ENCODE assay signal across 8 mouse cellular contexts in genomic region chr10:40053257-40053895, GRCm38 (mm10). TPM values are rescaled to one million over a fixed set of nuclear protein-coding genes. Genes with fewer than 3 reads are reported as not detected.
A peak's percentile ranks its signal among the peaks of the same experiment; 100 is the strongest.
DNase-seq lines count a peak whose midpoint lies in the region; ATAC-seq and TF ChIP-seq lines count a peak whose summit lies in the region.

No protein-coding gene starts in this region.

- H3K4me2 ChIP-seq in intestine, embryonic 14.5 days (ENCODE audit: low read length): no peak overlapping the region
- no peak overlapping the region for H3K4me2 ChIP-seq in midbrain, embryonic 16.5 days (ENCODE audit: low read length)

- no peak for TF ChIP-seq EP300 in heart, adult 2 months (IDR thresholded peaks at IDR 0.05; ENCODE audit: insufficient read depth, low read depth, low read length)

- WGBS in heart, adult 2 months: 48% methylated on average over 3 of the region's 3 CpGs
- WGBS in intestine, embryonic 14.5 days: 48% methylated on average over 3 of the region's 3 CpGs
- WGBS in midbrain, embryonic 16.5 days: 62% methylated on average over 3 of the region's 3 CpGs

- no peak overlapping the region for H3K4me3 ChIP-seq in heart, adult 2 months
- H3K4me3 ChIP-seq in C2C12 (ENCODE audit: insufficient read depth, poor library complexity, severe bottlenecking): no peak overlapping the region
- no peak overlapping the region for H3K4me3 ChIP-seq in intestine, embryonic 14.5 days (ENCODE audit: low read depth, low read length)
- H3K4me3 ChIP-seq in midbrain, embryonic 16.5 days (ENCODE audit: low read depth, low read length): no peak overlapping the region

- H3K9ac ChIP-seq in heart, adult 2 months (ENCODE audit: low read depth, low read length): no peak overlapping the region
- H3K9ac ChIP-seq in intestine, embryonic 14.5 days (ENCODE audit: low read length): no peak overlapping the region
- no peak overlapping the region for H3K9ac ChIP-seq in midbrain, embryonic 16.5 days (ENCODE audit: low read depth, low read length)

- no peak for DNase-seq in heart, adult 2 months
- DNase-seq in heart, adult 11 months: no peak
- no peak for DNase-seq in intestine, embryonic 14.5 days (ENCODE audit: low spot score)
- DNase-seq in ovary, postnatal 14 days (ENCODE audit: low spot score): no peak
- DNase-seq in urinary bladder, postnatal 10 days (ENCODE audit: low spot score): no peak

- TF ChIP-seq POLR2A in heart, adult 2 months (IDR thresholded peaks at IDR 0.05; ENCODE audit: insufficient read depth, low read depth, low read length): no peak

- H3ac ChIP-seq in C2C12 (ENCODE audit: control insufficient read depth, insufficient read length, low read depth): no peak overlapping the region

- H3K4me1 ChIP-seq in heart, adult 2 months (ENCODE audit: control insufficient read depth, insufficient read depth, low read length): no peaks in the 10 kb centered on the region
- no peaks in the 10 kb centered on the region for H3K4me1 ChIP-seq in intestine, embryonic 14.5 days (replicated peaks; ENCODE audit: control insufficient read depth, insufficient read depth, low read length)
- H3K4me1 ChIP-seq in midbrain, embryonic 16.5 days (ENCODE audit: control insufficient read depth, insufficient read depth, low read length): no peaks in the 10 kb centered on the region

- peak; percentile 77 for TF ChIP-seq CTCF in heart, adult 2 months (IDR thresholded peaks at IDR 0.05)
- TF ChIP-seq CTCF in C2C12 (IDR thresholded peaks at IDR 0.05; ENCODE audit: control insufficient read depth, insufficient read depth, insufficient read length): no peak

- no peaks in the 10 kb centered on the region for H3K79me3 ChIP-seq in C2C12 (ENCODE audit: low read depth)

- H3K9me3 ChIP-seq in intestine, embryonic 14.5 days (ENCODE audit: control insufficient read depth, low read length): no peaks in the 10 kb centered on the region
- no peaks in the 10 kb centered on the region for H3K9me3 ChIP-seq in midbrain, embryonic 16.5 days (replicated peaks; ENCODE audit: control insufficient read depth, low read length, poor library complexity, severe bottlenecking)

- H3K79me2 ChIP-seq in heart, adult 2 months (replicated peaks; ENCODE audit: control insufficient read depth, insufficient read depth, low read length): no peaks in the 10 kb centered on the region
- H3K79me2 ChIP-seq in C2C12 (ENCODE audit: control insufficient read depth, insufficient read depth): no peaks in the 10 kb centered on the region

- intact Hi-C loops in heart, adult 2 months (cut with DNase I): no loop called here

- H3K36me3 ChIP-seq in heart, adult 2 months (ENCODE audit: control insufficient read depth, insufficient read depth, low read length): no peaks in the 10 kb centered on the region
- no peaks in the 10 kb centered on the region for H3K36me3 ChIP-seq in C2C12 (ENCODE audit: control insufficient read depth, insufficient read depth)
- H3K36me3 ChIP-seq in intestine, embryonic 14.5 days (ENCODE audit: control insufficient read depth, insufficient read depth, low read length): no peaks in the 10 kb centered on the region
- H3K36me3 ChIP-seq in midbrain, embryonic 16.5 days (ENCODE audit: control insufficient read depth, insufficient read depth, low read length): no peaks in the 10 kb centered on the region

- H3K27ac ChIP-seq in heart, adult 2 months: no peak overlapping the region
- H3K27ac ChIP-seq in intestine, embryonic 14.5 days (ENCODE audit: low read depth): no peak overlapping the region
- no peak overlapping the region for H3K27ac ChIP-seq in midbrain, embryonic 16.5 days (ENCODE audit: low read length)

- no peaks in the 10 kb centered on the region for H3K27me3 ChIP-seq in heart, adult 2 months (ENCODE audit: control insufficient read depth, insufficient read depth, low read length)
- H3K27me3 ChIP-seq in C2C12 (ENCODE audit: control insufficient read depth, insufficient read depth, insufficient read length): no peaks in the 10 kb centered on the region
- no peaks in the 10 kb centered on the region for H3K27me3 ChIP-seq in intestine, embryonic 14.5 days (replicated peaks; ENCODE audit: control insufficient read depth, insufficient read depth, low read length)
- H3K27me3 ChIP-seq in midbrain, embryonic 16.5 days (ENCODE audit: control insufficient read depth, insufficient read depth, low read depth, low read length): no peaks in the 10 kb centered on the region

- peak; percentile 52 for ATAC-seq in activated CD4-positive, CD25-positive, alpha-beta regulatory T cell, adult 4 months
- ATAC-seq in intestine, embryonic 14.5 days (replicated peaks; ENCODE audit: low FRiP score, low TSS enrichment, low read depth): 0 out of 2 replicates have a peak, but pooled peaks have one; percentile 50
- ATAC-seq in midbrain, embryonic 16.5 days: peak; percentile 58; the same call in 1 of the 2 replicates

TF ChIP-seq in C2C12, 6 proteins besides CTCF, POLR2A, EP300 and RAD21:
- TF ChIP-seq MYOD1 (IDR thresholded peaks at IDR 0.05; ENCODE audit: control insufficient read depth, insufficient read length, low read depth) (no peak), MAX (IDR thresholded peaks at IDR 0.05) (peak; percentile 9)

RNA-seq across cellular contexts. Expression of gene Mfsd4b1, which starts 28.3 kb away (rescaled TPM):
- 1 to 10 TPM; 1.7 to 2.5 TPM for total RNA-seq in heart, adult 2 months (2021)
- polyA plus RNA-seq in heart, adult 2 months (2012; rRNA removed): 3.3 and 4.2 TPM in 2 replicates
- polyA plus RNA-seq in C2C12 (2012; fragmentation: generic; extraction: Trizol): not detected
- not detected for polyA plus RNA-seq in activated CD4-positive, CD25-positive, alpha-beta regulatory T cell, adult 4 months (2017; shearing (Covaris generic))
- polyA plus RNA-seq in intestine, embryonic 14.5 days (2014; fragmentation: Nextera tagmentation; extraction: Ambion mirVana): 0.13 and 0.14 TPM in 2 replicates
- 0.48 and 0.72 TPM in 2 replicates for polyA plus RNA-seq in midbrain, embryonic 16.5 days (2015; fragmentation: Nextera tagmentation; extraction: Ambion mirVana)
